Mouse (Mus musculus) midbrain, embryonic 12.5 days (tissue): ENCODE results near the gene AI464131. TPM values are rescaled to one million over a fixed set of nuclear protein-coding genes. Genes with fewer than 3 reads are reported as not detected.

Source experiments
- ATAC-seq: fragments of 200-750 bp; cut with Nextera tagmentation; 2 replicates; pipeline ENCODE4 v1.8.0; 2017; ENCODE audit warnings: low read depth, moderate TSS enrichment, moderate library complexity; ENCODE audit not compliant: low FRiP score
- H3K27ac ChIP-seq: fragments of 300-500 bp; sonication (generic); replicated peaks from 2 replicates; pipeline ENCODE4 v1.5.1; 2016; ENCODE audit warnings: mild to moderate bottlenecking
- H3K27me3 ChIP-seq: fragments of 300-500 bp; sonication (generic); 2 replicates; pipeline ENCODE4 v1.6.1; 2016; ENCODE audit warnings: mild to moderate bottlenecking
- H3K36me3 ChIP-seq: fragments of 300-500 bp; sonication (generic); 2 replicates; pipeline ENCODE4 v1.6.1; 2016
- H3K4me1 ChIP-seq: fragments of 300-500 bp; sonication (generic); 2 replicates; pipeline ENCODE4 v1.6.1; 2016
- H3K4me2 ChIP-seq: fragments of 300-500 bp; sonication (generic); replicated peaks from 2 replicates; pipeline ENCODE4 v1.6.1; 2016; ENCODE audit warnings: mild to moderate bottlenecking, moderate library complexity
- H3K4me3 ChIP-seq: fragments of 300-500 bp; sonication (generic); 2 replicates; pipeline ENCODE4 v1.5.1; 2016; ENCODE audit warnings: mild to moderate bottlenecking
- H3K9ac ChIP-seq: fragments of 300-500 bp; sonication (generic); replicated peaks from 2 replicates; pipeline ENCODE4 v1.6.1; 2016; ENCODE audit warnings: mild to moderate bottlenecking, moderate library complexity
- H3K9me3 ChIP-seq: fragments of 300-500 bp; sonication (generic); 2 replicates; pipeline ENCODE4 v1.6.1; 2016; ENCODE audit warnings: mild to moderate bottlenecking
- WGBS: fragments of 180-500 bp; shearing (Covaris S2); methylation state at CpG from one replicate; pipeline ENCODE4 v1.1.7; 2016; 5-methylcytosine and 5-hydroxymethylcytosine counted together
- polyA plus RNA-seq: library from polyadenylated mRNA; unstranded; fragments of >200 nt; fragmentation: Nextera tagmentation; extraction: Ambion mirVana; gene quantifications from 2 replicates; pipeline ENCODE4 v1.2.1, GENCODE M21; 2016

AI464131 gene
- polyA plus RNA-seq: 8.5 and 8.7 TPM in 2 replicates

DNA sequence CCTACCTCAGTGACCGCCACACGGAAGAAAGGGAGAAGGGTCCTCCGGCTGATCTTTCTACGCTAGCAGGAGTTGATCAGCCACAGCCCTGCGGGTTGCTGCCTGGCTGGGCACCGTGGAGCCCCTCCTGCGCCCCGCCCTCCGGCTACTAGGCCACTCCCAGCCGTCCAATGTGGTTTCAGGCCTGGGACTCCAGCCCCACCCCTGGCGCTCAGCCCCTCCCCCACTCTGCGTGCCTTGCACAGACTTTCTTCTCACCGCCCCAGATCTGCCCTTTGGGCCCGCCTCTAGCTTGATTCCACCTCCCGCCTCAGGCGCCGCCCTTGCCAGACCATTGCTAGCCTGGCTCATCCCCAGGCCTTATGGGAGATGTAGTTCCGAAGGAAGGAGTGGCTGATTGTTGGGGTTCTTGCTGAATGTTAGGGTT lies at the start of gene AI464131:
TSS of gene AI464131 (minus strand) at position 91 of the 427 bp plus-strand sequence.
- peak within 1 kb of the TSS; percentile 59 for H3K9ac ChIP-seq
- ATAC-seq: peak; percentile 93
- H3K27ac ChIP-seq: peak within 1 kb of the TSS; percentile 50; the same call in 1 of the 2 replicates
- H3K4me2 ChIP-seq: peak within 1 kb of the TSS; percentile 63
- WGBS: 0% methylated on average over 18 of the region's 18 CpGs
- H3K36me3 ChIP-seq: no peaks in the 10 kb centered on the region
- H3K4me1 ChIP-seq: peaks cover 46% of the 10 kb centered on the region
- H3K4me3 ChIP-seq: peak within 1 kb of the TSS; percentile 43
- H3K27me3 ChIP-seq: peaks cover 50% of the 10 kb centered on the region
- H3K9me3 ChIP-seq: no peaks in the 10 kb centered on the region

DNA sequence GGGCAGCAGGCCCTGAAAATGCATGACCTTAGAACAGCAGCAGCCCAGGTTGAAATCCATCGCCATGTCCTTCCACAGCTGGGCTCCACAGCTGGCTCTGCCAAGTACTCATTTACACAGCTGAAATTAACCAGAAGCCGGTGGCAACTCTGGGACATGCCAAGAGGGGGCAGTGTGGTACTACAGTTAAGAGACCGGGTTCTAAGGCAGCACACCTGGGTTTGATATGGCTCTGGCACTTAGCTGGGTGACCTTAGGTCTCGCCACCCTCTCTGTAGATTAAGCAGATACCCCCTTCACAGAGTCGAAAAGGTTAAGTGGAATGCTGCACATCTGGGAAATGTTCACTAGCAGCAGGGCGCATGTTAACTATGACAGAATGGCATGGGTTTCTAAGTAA lies 49.7 kb upstream of the AI464131 start:
- H3K9ac ChIP-seq: no peak overlapping the region
- no peak overlapping the region for H3K4me2 ChIP-seq
- no peaks in the 10 kb centered on the region for H3K9me3 ChIP-seq
- H3K27me3 ChIP-seq: no peaks in the 10 kb centered on the region
- 41% methylated on average over 6 of the region's 6 CpGs for WGBS
- H3K27ac ChIP-seq: no peak overlapping the region
- no peak for ATAC-seq
- no peak overlapping the region for H3K4me3 ChIP-seq
- H3K36me3 ChIP-seq: no peaks in the 10 kb centered on the region
- peaks cover 16% of the 10 kb centered on the region; the same call in 1 of the 2 replicates for H3K4me1 ChIP-seq

DNA sequence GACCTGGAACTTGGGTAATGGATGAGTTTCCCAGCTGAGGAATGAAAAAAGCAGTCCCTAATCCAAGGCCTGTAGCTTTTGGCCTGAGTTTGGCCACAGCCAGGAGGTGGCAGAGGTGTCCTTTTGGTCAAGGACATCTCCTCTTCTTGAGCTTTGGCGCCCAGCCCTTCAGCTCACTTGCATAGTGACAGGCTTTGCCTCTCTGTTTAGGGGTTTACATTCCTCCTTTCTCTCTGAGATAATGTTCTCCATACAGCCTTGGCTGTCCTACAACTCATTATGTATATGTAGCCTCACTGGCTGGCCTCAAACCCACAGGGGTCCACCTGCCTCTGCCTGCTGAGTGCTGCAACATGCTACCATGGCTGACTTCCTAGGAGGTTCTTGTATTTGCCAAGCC lies 44.2 kb upstream of the AI464131 start:
- Histone ChIP-seq H3K4me2 (no peak overlapping the region), H3K36me3 (no peaks in the 10 kb centered on the region)
- WGBS: 84% methylated on average over 1 of the region's 1 CpGs

DNA sequence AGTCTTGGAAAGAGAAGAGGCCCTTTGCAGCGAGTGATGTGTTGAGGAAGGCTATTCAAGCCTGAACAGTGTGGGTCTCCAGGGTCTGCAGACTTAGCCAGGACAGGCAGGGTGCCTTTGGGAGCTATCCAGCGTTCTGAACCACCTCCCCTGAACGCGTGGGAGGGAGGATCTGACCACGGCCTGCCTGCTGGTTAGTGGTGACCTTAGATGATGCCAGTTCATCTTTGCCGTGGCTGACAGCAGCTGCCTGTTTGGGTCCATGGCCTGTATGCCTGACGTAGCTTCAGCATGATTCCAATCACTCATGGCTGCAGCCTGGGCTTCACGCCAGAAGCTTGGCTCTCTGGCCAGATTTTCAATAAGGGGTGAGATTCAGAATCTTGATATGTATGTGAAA lies 43.1 kb upstream of the AI464131 start:
- H3K27ac ChIP-seq: no peak overlapping the region
- no peaks in the 10 kb centered on the region for H3K36me3 ChIP-seq
- WGBS: 30% methylated on average over 8 of the region's 8 CpGs
- no peak for ATAC-seq
- H3K9ac ChIP-seq: no peak overlapping the region
- no peak overlapping the region for H3K4me3 ChIP-seq
- no peak overlapping the region for H3K4me2 ChIP-seq
- no peaks in the 10 kb centered on the region for H3K27me3 ChIP-seq
- H3K9me3 ChIP-seq: no peaks in the 10 kb centered on the region
- H3K4me1 ChIP-seq: peaks cover 16% of the 10 kb centered on the region; the same call in 1 of the 2 replicates

More for the DNA sequence above, 44.2 kb upstream of the AI464131 start:
- Histone ChIP-seq H3K27ac (no peak overlapping the region), H3K9me3 (no peaks in the 10 kb centered on the region), H3K27me3 (no peaks in the 10 kb centered on the region), H3K9ac (no peak overlapping the region), H3K4me1 (peaks cover 16% of the 10 kb centered on the region; the same call in 1 of the 2 replicates), H3K4me3 (no peak overlapping the region)
- ATAC-seq: no peak

DNA sequence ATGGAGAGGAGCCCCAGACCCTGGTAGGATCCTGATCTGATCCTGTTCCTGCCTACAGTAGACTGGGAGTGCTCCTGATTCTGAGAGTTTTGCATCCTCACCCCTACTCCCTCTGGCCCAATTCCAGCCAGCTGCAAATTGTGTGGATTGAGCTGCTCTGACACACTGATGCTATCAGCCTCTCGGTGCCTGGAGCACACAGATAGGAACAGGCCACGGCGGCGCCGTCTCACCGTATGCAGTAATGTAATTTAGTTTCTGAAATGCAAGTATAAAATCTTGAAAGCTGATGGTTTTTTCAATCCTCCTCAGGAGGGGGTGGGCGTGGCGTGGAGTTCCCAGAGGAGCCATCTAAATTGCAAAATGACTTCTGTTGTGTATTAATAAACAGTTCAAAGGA lies 39.3 kb upstream of the AI464131 start:
- Histone ChIP-seq H3K27me3 (no peaks in the 10 kb centered on the region), H3K4me3 (no peak overlapping the region), H3K9me3 (no peaks in the 10 kb centered on the region), H3K4me1 (peaks cover 16% of the 10 kb centered on the region; the same call in 1 of the 2 replicates), H3K4me2 (no peak overlapping the region), H3K36me3 (peaks cover 4% of the 10 kb centered on the region; the same call in 1 of the 2 replicates), H3K27ac (peak overlapping the region; percentile 52; the same call in 1 of the 2 replicates), H3K9ac (no peak overlapping the region)
- ATAC-seq: no peak
- WGBS: 81% methylated on average over 8 of the region's 8 CpGs

DNA sequence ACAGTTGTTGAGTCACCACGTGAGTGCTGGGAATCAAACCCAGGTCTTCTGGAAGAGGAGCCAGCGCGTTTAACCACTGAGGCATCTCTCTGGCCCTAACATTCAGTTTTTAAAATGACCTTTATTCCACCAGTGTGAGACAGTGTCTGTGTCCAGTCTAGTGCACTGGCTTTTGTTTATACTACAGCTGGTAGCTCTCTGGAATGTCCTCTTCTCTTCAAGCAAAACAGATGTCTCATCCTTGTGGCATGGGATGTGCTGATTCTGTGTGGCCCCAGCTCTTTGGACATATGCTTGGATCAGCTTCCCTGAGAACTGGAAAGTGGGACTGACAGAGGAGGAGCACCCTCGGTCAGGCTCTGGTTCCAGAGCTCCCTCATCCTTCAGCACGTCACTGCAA lies 32.0 kb upstream of the AI464131 start:
- ATAC-seq: no peak
- Histone ChIP-seq H3K4me3 (no peak overlapping the region), H3K36me3 (peaks cover 8% of the 10 kb centered on the region; the same call in 1 of the 2 replicates), H3K4me2 (no peak overlapping the region), H3K27me3 (no peaks in the 10 kb centered on the region), H3K9me3 (no peaks in the 10 kb centered on the region), H3K9ac (no peak overlapping the region), H3K4me1 (peaks cover 13% of the 10 kb centered on the region), H3K27ac (no peak overlapping the region)
- WGBS: 79% methylated on average over 5 of the region's 5 CpGs

DNA sequence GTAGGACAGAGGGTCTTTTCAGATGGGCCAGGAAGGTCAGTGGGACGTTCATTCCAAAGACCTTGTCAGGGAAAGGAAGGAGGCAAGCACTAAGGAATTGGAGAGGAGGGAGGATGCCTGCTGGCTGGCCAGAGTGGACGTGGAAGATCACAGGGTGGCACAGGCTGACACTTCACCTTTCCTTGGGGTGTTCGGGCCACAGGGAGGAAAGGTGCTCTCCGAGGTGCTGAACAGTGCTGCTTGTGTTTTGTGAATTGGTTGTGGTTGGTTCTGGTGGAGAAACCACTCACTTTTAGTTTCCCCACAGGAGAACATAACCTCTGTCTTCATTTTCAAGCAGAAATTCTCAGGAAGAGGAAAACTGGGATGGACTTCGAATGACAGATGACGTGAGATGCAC lies 29.5 kb upstream of the AI464131 start:
- Histone ChIP-seq H3K9me3 (no peaks in the 10 kb centered on the region), H3K4me2 (no peak overlapping the region), H3K36me3 (peaks cover 4% of the 10 kb centered on the region; the same call in 1 of the 2 replicates), H3K4me1 (peaks cover 32% of the 10 kb centered on the region), H3K27ac (no peak overlapping the region), H3K9ac (no peak overlapping the region), H3K27me3 (no peaks in the 10 kb centered on the region), H3K4me3 (no peak overlapping the region)
- ATAC-seq: no peak
- WGBS: 31% methylated on average over 6 of the region's 6 CpGs

DNA sequence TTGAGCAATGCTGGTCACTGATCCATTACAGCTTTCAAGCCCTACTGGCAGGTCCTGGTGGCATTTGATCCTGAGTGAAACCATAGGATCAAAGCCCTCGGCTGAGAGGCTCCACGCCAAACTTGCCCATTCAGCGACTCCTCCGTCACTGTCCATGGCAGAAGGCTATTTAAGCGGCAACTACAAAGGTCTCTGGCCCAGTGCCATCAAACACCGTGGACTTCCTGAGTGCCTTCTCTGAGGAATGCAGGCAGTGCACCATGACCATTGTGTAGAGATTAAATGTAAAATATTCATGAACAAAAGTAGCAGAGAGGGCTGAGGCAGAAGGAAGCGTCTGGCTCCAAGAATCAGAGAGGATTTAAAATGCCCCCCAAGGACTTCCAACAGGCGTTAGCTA lies 25.1 kb upstream of the AI464131 start:
- Histone ChIP-seq H3K9ac (no peak overlapping the region), H3K27ac (peak overlapping the region; percentile 70)

DNA sequence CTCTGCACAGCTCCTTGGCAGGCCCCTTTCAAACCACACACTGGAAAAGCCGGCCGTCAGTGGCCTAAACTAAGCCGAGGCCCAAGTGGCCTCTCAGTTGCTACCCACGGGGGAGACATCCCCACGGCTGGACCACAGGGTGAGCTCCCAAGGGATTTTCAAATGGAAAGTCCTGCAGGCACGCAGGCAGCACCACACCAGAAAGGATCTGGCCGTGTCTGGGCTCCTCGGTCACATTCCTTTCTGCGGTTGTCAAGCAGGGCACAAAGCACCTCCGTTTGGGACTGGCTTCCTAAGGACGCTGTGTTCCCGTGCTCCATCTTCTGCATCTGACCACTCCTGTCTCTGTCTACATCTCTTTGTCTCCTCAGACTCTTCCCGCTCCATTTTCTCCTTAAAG lies 24.2 kb upstream of the AI464131 start:
- peaks cover 8% of the 10 kb centered on the region; the same call in 1 of the 2 replicates for H3K27me3 ChIP-seq
- peak; percentile 7; the same call in 1 of the 2 replicates for ATAC-seq
- H3K4me3 ChIP-seq: no peak overlapping the region
- WGBS: 8% methylated on average over 13 of the region's 13 CpGs
- H3K9me3 ChIP-seq: no peaks in the 10 kb centered on the region
- H3K4me1 ChIP-seq: peaks cover 49% of the 10 kb centered on the region
- H3K36me3 ChIP-seq: no peaks in the 10 kb centered on the region
- H3K4me2 ChIP-seq: peak overlapping the region; percentile 27
- H3K27ac ChIP-seq: peak overlapping the region; percentile 70
- H3K9ac ChIP-seq: peak overlapping the region; percentile 28

More for the DNA sequence above, 25.1 kb upstream of the AI464131 start:
- peaks cover 49% of the 10 kb centered on the region for H3K4me1 ChIP-seq
- H3K4me2 ChIP-seq: peak overlapping the region; percentile 17
- H3K36me3 ChIP-seq: no peaks in the 10 kb centered on the region
- 10% methylated on average over 8 of the region's 8 CpGs for WGBS
- H3K9me3 ChIP-seq: no peaks in the 10 kb centered on the region
- no peak overlapping the region for H3K4me3 ChIP-seq
- peak; percentile 61; the same call in 1 of the 2 replicates for ATAC-seq
- peaks cover 8% of the 10 kb centered on the region; the same call in 1 of the 2 replicates for H3K27me3 ChIP-seq

DNA sequence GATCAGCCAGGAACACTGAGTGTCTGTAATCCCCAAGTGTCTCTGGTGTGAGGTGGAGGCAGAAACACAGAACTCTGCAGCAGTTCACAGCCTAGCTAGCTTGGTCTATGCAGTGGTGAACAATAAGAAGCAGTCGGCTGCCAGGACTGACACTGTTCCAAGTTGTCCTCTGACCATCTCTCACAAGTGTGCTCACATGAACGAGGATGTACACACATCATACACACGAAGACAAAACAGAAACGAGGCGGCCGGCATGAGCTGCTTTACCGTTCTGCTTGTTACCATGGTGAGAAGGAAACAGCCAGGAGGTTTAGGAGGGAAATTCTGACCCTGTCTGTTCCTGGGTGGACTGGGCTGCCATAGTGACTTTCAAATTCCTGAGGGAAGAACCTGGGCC lies 23.7 kb upstream of the AI464131 start:
- H3K4me3 ChIP-seq: no peak overlapping the region
- H3K4me2 ChIP-seq: peak overlapping the region; percentile 27
- H3K36me3 ChIP-seq: 0 out of 2 replicates have a peak, but pooled peaks cover 4% of the 10 kb centered on the region
- peaks cover 8% of the 10 kb centered on the region; the same call in 1 of the 2 replicates for H3K27me3 ChIP-seq
- peak overlapping the region; percentile 70 for H3K27ac ChIP-seq
- H3K9me3 ChIP-seq: no peaks in the 10 kb centered on the region
- peak; percentile 35; the same call in 1 of the 2 replicates for ATAC-seq
- peaks cover 48% of the 10 kb centered on the region for H3K4me1 ChIP-seq
- 23% methylated on average over 7 of the region's 7 CpGs for WGBS
- H3K9ac ChIP-seq: peak overlapping the region; percentile 28

DNA sequence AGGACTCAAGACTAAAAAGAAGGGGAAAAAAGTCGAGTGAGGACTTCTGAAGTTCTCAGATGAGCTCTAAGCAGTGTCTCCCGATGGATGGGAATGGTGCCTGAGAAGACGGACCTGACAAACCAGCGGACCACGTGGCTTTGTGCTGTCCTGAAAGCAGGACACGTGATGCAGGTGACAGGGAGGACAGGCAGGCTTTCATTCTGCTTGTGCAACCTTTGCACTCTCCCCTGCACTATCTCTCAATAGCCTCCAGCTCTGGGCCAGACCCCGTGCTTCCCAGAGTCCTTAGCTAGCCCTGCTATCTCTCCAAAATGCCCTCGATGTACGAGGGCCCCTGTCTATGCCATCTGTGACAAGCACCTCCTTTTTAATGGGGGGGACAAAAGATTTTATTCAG lies 22.0 kb upstream of the AI464131 start:
- H3K4me2 ChIP-seq: no peak overlapping the region
- WGBS: 78% methylated on average over 9 of the region's 9 CpGs
- H3K36me3 ChIP-seq: peaks cover 14% of the 10 kb centered on the region; the same call in 1 of the 2 replicates
- H3K27me3 ChIP-seq: peaks cover 8% of the 10 kb centered on the region; the same call in 1 of the 2 replicates
- H3K4me1 ChIP-seq: peaks cover 37% of the 10 kb centered on the region
- H3K4me3 ChIP-seq: no peak overlapping the region
- no peaks in the 10 kb centered on the region for H3K9me3 ChIP-seq
- H3K9ac ChIP-seq: no peak overlapping the region
- H3K27ac ChIP-seq: no peak overlapping the region
- ATAC-seq: no peak

DNA sequence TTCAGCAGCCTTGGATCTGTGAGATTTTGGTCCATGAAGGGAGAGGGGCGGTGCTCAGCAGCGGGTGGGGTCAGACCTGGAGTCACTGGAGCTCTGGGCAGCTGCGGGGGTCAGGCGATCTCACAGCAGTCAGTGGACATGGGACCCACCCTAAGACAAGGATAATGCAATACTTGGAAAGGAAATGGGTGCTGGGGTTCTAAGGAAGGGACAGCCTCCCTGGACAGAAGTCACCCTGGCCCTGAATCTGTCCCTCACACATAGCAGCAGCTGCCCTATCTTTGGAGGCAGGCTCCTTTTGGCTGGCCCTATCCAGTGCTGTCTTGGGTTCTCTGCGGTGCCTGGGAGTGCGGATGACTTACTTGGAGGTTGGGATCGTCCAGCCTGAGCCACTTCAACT lies 21.0 kb upstream of the AI464131 start:
- H3K27me3 ChIP-seq: peaks cover 8% of the 10 kb centered on the region; the same call in 1 of the 2 replicates
- no peak overlapping the region for H3K4me2 ChIP-seq
- H3K9ac ChIP-seq: no peak overlapping the region
- 75% methylated on average over 7 of the region's 7 CpGs for WGBS
- H3K9me3 ChIP-seq: no peaks in the 10 kb centered on the region
- peaks cover 31% of the 10 kb centered on the region for H3K4me1 ChIP-seq
- peaks cover 21% of the 10 kb centered on the region; the same call in 1 of the 2 replicates for H3K36me3 ChIP-seq
- H3K27ac ChIP-seq: no peak overlapping the region
- no peak for ATAC-seq
- H3K4me3 ChIP-seq: no peak overlapping the region
